Mouse (Mus musculus): ENCODE results near the gene 9930111J21Rik1.
A peak's percentile ranks its signal among the peaks of the same experiment; 100 is the strongest.
"Not testable (repeated sequence)": the region's sequence is repeated elsewhere in the genome, so short reads cannot be mapped to it uniquely, and the experiment has no call there.

GRCm38 (mm10) chr11:48928068-48928467 lies 51.1 kb downstream of the 9930111J21Rik1 start:
- 0 out of 2 replicates have a peak, but pooled peaks have one; percentile 15 for TF ChIP-seq POLR2A (IDR thresholded peaks at IDR 0.05; ENCODE audit: borderline replicate concordance, extremely low read depth, low read depth, low read length)
- TF ChIP-seq CTCF (IDR thresholded peaks at IDR 0.05; ENCODE audit: insufficient read depth, low read length), result not testable (repeated sequence)
